Mouse (Mus musculus) CD4-positive naive resting alpha-beta T cell, adult 76 days (primary cell): ENCODE data around the gene Selenof. TPM values are rescaled to one million over a fixed set of nuclear protein-coding genes. Genes with fewer than 3 reads are reported as not detected.

ENCODE experiments used
- total RNA-seq: library from RNA; stranded (reverse); gene quantifications from one replicate; pipeline ENCODE4 v1.2.4, GENCODE M21; 2023

Gene Selenof
- total RNA-seq = 132 TPM

DNA sequence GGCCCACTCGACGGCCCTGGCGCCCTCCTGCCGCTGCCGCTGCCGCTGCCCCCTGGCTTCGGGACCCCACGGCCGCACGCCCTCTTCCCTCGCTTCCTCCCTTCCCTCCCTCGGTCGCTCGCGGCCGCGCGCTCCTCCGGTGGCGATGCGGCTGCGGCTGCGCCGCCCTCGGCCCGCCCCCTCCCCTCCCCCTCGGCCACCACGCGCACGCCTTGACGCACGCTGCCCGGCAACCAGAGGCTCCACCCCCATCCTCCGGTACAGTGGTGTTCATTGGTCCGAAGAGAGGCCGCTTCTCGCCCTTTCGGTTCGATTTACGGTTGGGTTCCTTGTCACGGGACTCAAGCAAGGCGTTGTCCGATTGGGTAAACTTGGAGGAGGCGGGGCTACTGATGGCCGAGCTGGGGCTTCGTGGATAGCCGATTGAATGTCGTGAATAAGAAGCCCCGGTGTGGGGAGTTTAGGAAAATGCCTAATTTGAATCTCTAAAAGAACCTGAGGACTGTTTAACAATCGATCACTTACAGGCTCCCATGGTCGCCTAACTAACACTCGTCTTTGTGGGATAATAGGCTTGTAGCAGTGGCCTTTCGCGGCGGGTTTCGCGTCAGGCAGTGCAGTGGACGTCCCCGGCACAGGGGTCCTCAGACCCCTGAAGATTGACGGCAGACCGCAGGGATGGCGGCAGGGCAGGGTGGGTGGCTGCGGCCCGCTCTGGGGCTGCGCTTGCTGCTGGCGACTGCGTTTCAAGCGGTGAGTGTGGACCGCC, at the start of gene Selenof, which contains the start of gene Hs2st1:
TSS of gene Selenof (plus strand) at position 258 of the 769 bp plus-strand sequence.
TSS of gene Hs2st1 (minus strand) at position 135 of the 769 bp plus-strand sequence.

Other genes starting within 250 kb of the Selenof start
- 14.4 TPM for gene Hs2st1, start 123 bp upstream of the Selenof start, total RNA-seq
- 101 TPM for gene Sh3glb1, start 150.0 kb downstream of the Selenof start, total RNA-seq
- gene Clca3a1, start 190.7 kb downstream of the Selenof start, total RNA-seq = not detected
- gene Clca3a2, start 249.2 kb downstream of the Selenof start, total RNA-seq = not detected